Mouse (Mus musculus) ovary, adult 2 months (tissue): ENCODE results near the gene Kif5a. TPM values are rescaled to one million over a fixed set of nuclear protein-coding genes. Genes with fewer than 3 reads are reported as not detected.

Experiments used
- polyA plus RNA-seq: library from polyadenylated mRNA; depleted of rRNA; stranded (reverse); fragments of >200 nt; gene quantifications from 2 replicates; pipeline ENCODE4 v1.2.3, GENCODE M21; 2012; rRNA removed

Kif5a gene
- 6.4 and 7.0 TPM in 2 replicates for polyA plus RNA-seq

GRCm38 (mm10) chr10:127262548-127263398 lies at the start of gene Kif5a:
Gene Kif5a (minus strand): TSS chr10:127263348.

GRCm38 (mm10) chr10:127311476-127312355 lies 48.6 kb upstream of the Kif5a start, which contains the start of gene Mars:
Gene Mars (minus strand): TSS chr10:127311786.

GRCm38 (mm10) chr10:127288800-127289572 lies 25.8 kb upstream of the Kif5a start, which contains the start of gene Mbd6:
Gene Mbd6 (minus strand): TSS chr10:127289018.

GRCm38 (mm10) chr10:127266112-127267091 lies 3.3 kb upstream of the Kif5a start, which contains the start of gene Dctn2:
Gene Dctn2 (plus strand): TSS chr10:127266368.

GRCm38 (mm10) chr10:127211414-127211854 lies 51.7 kb downstream of the Kif5a start, which contains the start of gene Pip4k2c:
Gene Pip4k2c (minus strand): TSS chr10:127211585.

GRCm38 (mm10) chr10:127195328-127196129 lies 67.6 kb downstream of the Kif5a start, which contains the start of gene Dtx3:
Gene Dtx3 (minus strand): TSS chr10:127195728.

GRCm38 (mm10) chr10:127189651-127190381 lies 73.3 kb downstream of the Kif5a start, which contains the start of gene Arhgef25:
Gene Arhgef25 (minus strand): TSS chr10:127190083.

GRCm38 (mm10) chr10:127179871-127180694 lies 83.1 kb downstream of the Kif5a start, which contains the start of gene Slc26a10:
Gene Slc26a10 (minus strand): TSS chr10:127180645.

Other genes starting within 250 kb of the Kif5a start
- gene Tsfm, start 232.5 kb downstream of the Kif5a start, polyA plus RNA-seq: 53.1 and 69.5 TPM in 2 replicates
- 29.7 and 33.5 TPM in 2 replicates for gene Mettl1, start 221.9 kb downstream of the Kif5a start, polyA plus RNA-seq
- gene Eef1akmt3, start 221.8 kb downstream of the Kif5a start, polyA plus RNA-seq: 0.95 and 1.1 TPM in 2 replicates
- gene Cyp27b1, start 215.1 kb downstream of the Kif5a start, polyA plus RNA-seq: 0.64 and 0.89 TPM in 2 replicates
- 19.1 and 27.0 TPM in 2 replicates for gene March9, start 203.2 kb downstream of the Kif5a start, polyA plus RNA-seq
- gene Cdk4, start 199.8 kb downstream of the Kif5a start, polyA plus RNA-seq: 382 and 484 TPM in 2 replicates
- 105 and 119 TPM in 2 replicates for gene Tspan31, start 193.1 kb downstream of the Kif5a start, polyA plus RNA-seq
- gene Agap2, start 188.1 kb downstream of the Kif5a start, polyA plus RNA-seq: 18.0 and 26.2 TPM in 2 replicates
- 72.1 and 89.3 TPM in 2 replicates for gene Os9, start 142.2 kb downstream of the Kif5a start, polyA plus RNA-seq
- gene B4galnt1, start 98.1 kb downstream of the Kif5a start, polyA plus RNA-seq: 11.4 and 16.1 TPM in 2 replicates
- gene Slc26a10, start 82.7 kb downstream of the Kif5a start, polyA plus RNA-seq: 2.0 and 2.7 TPM in 2 replicates
- 71.4 and 75.9 TPM in 2 replicates for gene Arhgef25, start 73.3 kb downstream of the Kif5a start, polyA plus RNA-seq
- 262 and 306 TPM in 2 replicates for gene Dtx3, start 67.6 kb downstream of the Kif5a start, polyA plus RNA-seq
- gene Pip4k2c, start 51.8 kb downstream of the Kif5a start, polyA plus RNA-seq: 32.8 and 34.9 TPM in 2 replicates
- 245 and 250 TPM in 2 replicates for gene Dctn2, start 3.0 kb upstream of the Kif5a start, polyA plus RNA-seq
- 51.3 and 61.2 TPM in 2 replicates for gene Mbd6, start 25.7 kb upstream of the Kif5a start, polyA plus RNA-seq
- 78.4 and 101 TPM in 2 replicates for gene Mars, start 48.4 kb upstream of the Kif5a start, polyA plus RNA-seq
- 6.0 and 7.4 TPM in 2 replicates for gene Arhgap9, start 58.6 kb upstream of the Kif5a start, polyA plus RNA-seq
- 51.0 and 51.6 TPM in 2 replicates for gene Gli1, start 78.6 kb upstream of the Kif5a start, polyA plus RNA-seq
- not detected in 2 replicates for gene Inhbe, start 91.1 kb upstream of the Kif5a start, polyA plus RNA-seq
- 0.07 TPM in 1 of 2 replicates, not detected in the other for gene Inhbc, start 107.1 kb upstream of the Kif5a start, polyA plus RNA-seq
- 128 and 138 TPM in 2 replicates for gene R3hdm2, start 117.0 kb upstream of the Kif5a start, polyA plus RNA-seq
- 2.7 and 3.1 TPM in 2 replicates for gene Stac3, start 238.3 kb upstream of the Kif5a start, polyA plus RNA-seq